Mouse (Mus musculus) v-Abl transformed pro-B cells (cell line): ENCODE data around the gene Fxyd4.

Experiments
- in situ Hi-C, 2 experiments: fragments of 400-800 bp; cut with MboI; formaldehyde crosslinking; loops; one replicate each; pipeline ENCODE4 v1.15.1; 2025; ENCODE audit not compliant: unreplicated experiment in 2 of 2

Fxyd4 gene

GRCm38 (mm10) chr6:117900126-117901080, 37.1 kb downstream of the Fxyd4 start, which contains the start of gene Hnrnpf:
Gene Hnrnpf (plus strand): TSS chr6:117900324.
- in situ Hi-C loops, result loop anchor here (10.0 to 25.0 kb wide), 2 partner anchors 1226 to 1487 kb away; partner anchors contain the start of gene Rassf4 (in 1 of the 2)

- in situ Hi-C loops, result loop anchor here in 1 of 2 experiments (25.0 kb wide), 1 partner anchor 1490 kb away; no protein-coding TSS in a partner anchor
These were observed 39.7 kb downstream of the Fxyd4 start for GRCm38 (mm10) chr6:117897800-117898199.

DNA sequence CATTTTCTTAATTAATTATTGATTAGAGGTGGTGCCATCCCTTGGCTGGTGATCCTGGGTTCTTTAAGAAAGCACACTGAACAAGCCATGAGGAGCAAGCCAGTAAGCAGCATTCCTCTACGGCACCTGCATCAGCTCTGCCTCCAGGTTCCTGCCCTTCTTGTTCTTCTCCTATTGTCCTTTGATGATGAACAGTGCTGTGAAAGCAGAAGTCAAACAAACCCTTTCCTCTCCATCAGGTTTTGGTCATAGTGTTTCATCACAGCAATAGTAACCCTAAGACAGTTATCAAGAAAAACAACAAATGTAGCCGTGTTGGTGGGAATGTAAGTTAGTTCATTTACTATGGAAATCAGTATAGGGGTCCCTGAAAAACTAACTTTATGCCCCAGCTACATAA, 44.1 kb downstream of the Fxyd4 start:
- in situ Hi-C loops, result loop anchor here in 1 of 2 experiments (25.0 kb wide), 1 partner anchor 1494 kb away; no protein-coding TSS in a partner anchor

- in situ Hi-C loops, result loop anchor here in 1 of 2 experiments (25.0 kb wide), 1 partner anchor 1495 kb away; no protein-coding TSS in a partner anchor
These were observed 45.1 kb downstream of the Fxyd4 start for GRCm38 (mm10) chr6:117892386-117892785.

- in situ Hi-C loops, result loop anchor here in 1 of 2 experiments (25.0 kb wide), 1 partner anchor 1496 kb away; no protein-coding TSS in a partner anchor
These were observed 45.9 kb downstream of the Fxyd4 start for GRCm38 (mm10) chr6:117891369-117892160.

DNA sequence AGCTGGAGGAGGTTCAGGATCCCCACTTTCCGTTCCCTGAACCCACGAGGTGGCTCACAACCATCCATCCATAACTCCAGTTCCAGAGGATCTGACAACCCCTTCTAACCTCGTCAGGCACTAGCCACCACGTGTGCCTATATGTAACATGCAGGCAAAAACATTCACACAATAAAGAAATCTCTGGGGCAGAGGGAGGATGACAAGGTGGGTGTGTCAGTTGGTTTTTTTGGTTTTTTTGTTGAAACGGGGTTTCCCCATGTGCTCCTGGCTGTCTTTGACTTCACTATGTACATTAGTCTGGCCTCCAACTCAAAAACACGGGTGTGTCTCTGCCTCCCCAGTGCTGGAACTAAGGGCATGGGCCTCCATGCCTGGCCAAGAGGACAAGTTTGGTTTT, 47.2 kb downstream of the Fxyd4 start:
- in situ Hi-C loops, result loop anchor here in 1 of 2 experiments (25.0 kb wide), 1 partner anchor 1497 kb away; no protein-coding TSS in a partner anchor

- in situ Hi-C loops, result loop anchor here in 1 of 2 experiments (25.0 kb wide), 1 partner anchor 1499 kb away; no protein-coding TSS in a partner anchor
These were observed 48.8 kb downstream of the Fxyd4 start for GRCm38 (mm10) chr6:117888642-117889096.

DNA sequence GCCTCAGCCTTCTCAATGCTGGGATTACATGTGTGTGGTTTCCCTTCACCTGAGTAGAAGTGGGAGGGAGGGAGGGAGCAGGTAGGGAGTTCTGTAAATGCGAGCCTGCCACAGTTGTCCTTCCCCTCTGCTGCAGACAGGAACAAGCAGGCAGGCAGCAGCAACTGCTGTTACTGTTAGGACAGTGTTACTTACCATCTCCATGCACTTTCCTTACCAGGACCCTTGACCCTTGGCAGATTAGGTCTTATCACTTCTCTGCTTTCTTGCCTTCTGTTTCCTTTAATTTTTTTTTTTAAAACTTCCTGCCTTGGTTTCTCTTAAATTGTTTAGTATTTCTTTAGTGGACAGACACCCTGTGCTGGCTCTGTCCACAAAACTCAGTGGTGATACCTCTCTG, 49.5 kb downstream of the Fxyd4 start:
- in situ Hi-C loops, result loop anchor here in 1 of 2 experiments (25.0 kb wide), 1 partner anchor 1499 kb away; no protein-coding TSS in a partner anchor

DNA sequence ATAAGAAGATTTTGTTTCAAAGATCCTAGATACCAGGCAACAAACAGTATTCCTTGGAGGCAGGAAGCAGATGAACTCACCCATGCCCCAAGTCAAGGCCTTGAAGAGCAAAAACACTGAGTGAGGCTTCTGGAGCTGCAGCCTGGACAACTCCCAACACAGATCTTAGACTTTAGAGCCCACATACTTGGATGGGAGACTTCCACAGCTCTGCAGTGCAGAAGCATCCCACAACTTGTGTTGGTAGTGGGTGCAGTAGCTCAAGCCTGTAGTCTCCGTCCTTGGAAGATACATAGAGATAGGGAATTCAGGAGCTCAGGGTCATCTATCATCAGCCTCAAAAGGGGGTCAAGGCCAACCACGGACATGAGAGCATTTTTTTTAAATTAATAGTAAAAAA, 51.5 kb downstream of the Fxyd4 start:
- in situ Hi-C loops, result loop anchor here in 1 of 2 experiments (25.0 kb wide), 1 partner anchor 1501 kb away; no protein-coding TSS in a partner anchor
